Mouse (Mus musculus) megakaryocyte progenitor cell, adult 5-6 weeks (primary cell): ENCODE measurements around the gene Lcor. TPM values are rescaled to one million over a fixed set of nuclear protein-coding genes. Genes with fewer than 3 reads are reported as not detected.

Experiments used
- total RNA-seq, 2 experiments: library from RNA; stranded (forward) in 1 of 2; stranded (reverse) in 1 of 2; fragments of 157-497, 149-512 nt in 1 of 2; fragments of 200-1000 nt in 1 of 2; gene quantifications; 2 replicates each; pipeline versions ENCODE4 v1.2.3 to v1.2.4; 2015 to 2017

The Lcor gene
- total RNA-seq, 2 experiments from 2014 or later, result 11.6 to 11.7 TPM

Other genes with a start within 250 kb of the Lcor start
- 167 and 198 TPM in 2 replicates for gene Tm9sf3, start 218.6 kb upstream of the Lcor start, total RNA-seq (2015)
- 280 and 301 TPM in 2 replicates for gene Tm9sf3, start 218.6 kb upstream of the Lcor start, total RNA-seq (2017)
- gene Pik3ap1, start 97.5 kb upstream of the Lcor start, total RNA-seq (2015), result 26.5 and 30.5 TPM in 2 replicates
- gene Pik3ap1, start 97.5 kb upstream of the Lcor start, total RNA-seq (2017), result 23.5 and 24.4 TPM in 2 replicates
- 10.0 and 12.1 TPM in 2 replicates for gene Gm340, start 99.7 kb downstream of the Lcor start, total RNA-seq (2015)
- gene Gm340, start 99.7 kb downstream of the Lcor start, total RNA-seq (2017), result 7.8 and 9.3 TPM in 2 replicates